Comparison of ENCODE assay signal across 23 mouse cellular contexts in the genomic region with DNA sequence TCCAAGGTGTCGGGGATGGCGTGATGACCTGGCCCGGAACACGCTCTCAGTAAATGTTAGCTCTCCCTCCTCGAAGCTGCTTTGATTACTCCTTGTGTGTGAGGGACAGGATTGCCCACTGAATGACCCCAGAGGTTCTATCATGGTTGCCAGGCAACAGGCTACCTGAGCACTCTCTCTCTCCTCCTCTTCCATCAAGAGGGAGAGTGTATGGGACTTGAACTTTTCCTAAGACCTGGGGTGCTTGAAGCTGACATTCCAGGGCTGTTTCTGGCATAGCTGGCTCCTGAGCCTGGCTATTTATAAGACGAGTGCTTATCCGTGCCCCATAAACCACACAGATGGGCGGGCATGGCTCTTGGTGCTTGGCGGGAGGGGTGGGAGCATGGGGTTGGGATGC. TPM values are rescaled to one million over a fixed set of nuclear protein-coding genes. Genes with fewer than 3 reads are reported as not detected.
"Had no signal": no experiment of that assay in that cellular context is flagged by ENCODE, and none has a peak within 500 bp of the region (broad histone marks: within the 10 kb centered on the region; RNA-seq: fewer than 3 reads in every experiment).

No protein-coding gene starts in this region.

- H3K36me3 ChIP-seq: liver, embryonic 12.5 days; midbrain, embryonic 10.5 days; midbrain, embryonic 12.5 days; neural tube, embryonic 13.5 days; neural tube, embryonic 15.5 days had no signal

- H3K9me3 ChIP-seq: liver, embryonic 12.5 days had no signal

- H3K4me2 ChIP-seq: liver, embryonic 12.5 days; midbrain, embryonic 12.5 days; neural tube, embryonic 13.5 days; neural tube, embryonic 15.5 days had no signal

- H3K27me3 ChIP-seq: liver, embryonic 12.5 days; midbrain, embryonic 12.5 days; neural tube, embryonic 13.5 days; neural tube, embryonic 15.5 days had no signal

- H3K4me3 ChIP-seq: liver, embryonic 12.5 days; midbrain, embryonic 10.5 days; midbrain, embryonic 12.5 days; myocyte; neural tube, embryonic 13.5 days; neural tube, embryonic 15.5 days had no signal

- H3K27ac ChIP-seq: liver, embryonic 12.5 days; liver, embryonic 14.5 days; midbrain, embryonic 10.5 days; midbrain, embryonic 12.5 days; neural tube, embryonic 13.5 days; neural tube, embryonic 15.5 days had no signal

- ATAC-seq: liver, embryonic 12.5 days; midbrain, embryonic 16.5 days had no signal

- DNase-seq: lung, postnatal 10 days; midbrain, embryonic 14.5 days; retina, postnatal 1 day; right cerebral cortex, adult 18-20 months; right cerebral cortex, postnatal 25 days; right cerebral cortex, postnatal 4 days; spleen, adult 18-20 months; thymus, adult 18-20 months; thymus, postnatal 14 days; thymus, postnatal 36 days had no signal

- H3K4me1 ChIP-seq: midbrain, embryonic 10.5 days; midbrain, embryonic 12.5 days; neural tube, embryonic 13.5 days; neural tube, embryonic 15.5 days had no signal

- H3K9ac ChIP-seq: liver, embryonic 12.5 days; liver, embryonic 14.5 days; midbrain, embryonic 12.5 days; neural tube, embryonic 13.5 days; neural tube, embryonic 15.5 days had no signal

RNA-seq across cellular contexts. Expression of a gene that starts 30.0 kb away (rescaled TPM):
- polyA plus RNA-seq: liver, adult 2 months; midbrain, embryonic 12.5 days; midbrain, embryonic 14.5 days; midbrain, embryonic 16.5 days; small intestine, adult 2 months; stomach, embryonic 14.5 days; stomach, embryonic 16.5 days; thymus, postnatal 0 days had no signal
